Comparison of ENCODE assay signal across 8 mouse cellular contexts in the genomic region with DNA sequence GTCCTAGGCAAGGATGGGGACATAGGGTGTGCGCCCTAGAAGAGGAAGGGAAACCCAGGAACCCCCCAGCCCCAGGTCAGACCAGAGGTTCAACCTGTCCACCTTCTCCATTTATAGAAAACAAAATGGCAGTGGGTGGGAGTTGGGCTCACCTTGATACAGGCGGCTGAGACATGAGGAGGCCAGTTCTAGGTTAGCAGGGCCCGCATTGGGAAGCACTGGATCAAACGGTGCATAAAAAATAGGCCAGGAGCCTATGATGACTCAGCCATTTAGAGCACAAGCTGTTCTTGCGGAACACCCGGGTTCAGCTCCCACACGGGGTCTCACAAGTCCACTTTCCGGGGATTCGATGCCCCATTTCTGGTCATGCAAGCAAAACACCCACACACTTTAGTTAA. TPM values are rescaled to one million over a fixed set of nuclear protein-coding genes. Genes with fewer than 3 reads are reported as not detected.
DNase-seq lines count a peak whose midpoint lies in the region; ATAC-seq lines count a peak whose summit lies in the region.

No protein-coding gene starts in this region.

- H3K27ac ChIP-seq in kidney, embryonic 15.5 days, result peak overlapping the region; percentile 80

- H3K4me3 ChIP-seq in megakaryocyte, embryonic 14.5 days (replicated peaks), result peak overlapping the region; percentile 4
- peak overlapping the region; percentile 71 for H3K4me3 ChIP-seq in kidney, embryonic 15.5 days (replicated peaks)

- peaks cover 64% of the 10 kb centered on the region for H3K36me3 ChIP-seq in megakaryocyte, embryonic 14.5 days (replicated peaks; ENCODE audit: low read length)
- peaks cover 39% of the 10 kb centered on the region for H3K36me3 ChIP-seq in kidney, embryonic 15.5 days

- H3K9ac ChIP-seq in kidney, embryonic 15.5 days, result no peak overlapping the region

- DNase-seq in embryo, embryonic 11 days, result peak; percentile 23
- DNase-seq in embryo, embryonic 10.5 days (ENCODE audit: low spot score), result no peak
- DNase-seq in retina, postnatal 1 day, result peak; percentile 49
- no peak for DNase-seq in frontal cortex, postnatal 14 days (ENCODE audit: low spot score in 2 of 2)
- no peak for DNase-seq in thymus, postnatal 10 days (ENCODE audit: low spot score in 2 of 2)

- WGBS in kidney, embryonic 15.5 days, result 66% methylated on average over 9 of the region's 9 CpGs

- H3K9me3 ChIP-seq in megakaryocyte, embryonic 14.5 days, result no peaks in the 10 kb centered on the region
- no peaks in the 10 kb centered on the region for H3K9me3 ChIP-seq in kidney, embryonic 15.5 days (replicated peaks)

- peak overlapping the region; percentile 92 for H3K4me2 ChIP-seq in kidney, embryonic 15.5 days

- peaks cover 53% of the 10 kb centered on the region for H3K4me1 ChIP-seq in megakaryocyte, embryonic 14.5 days
- H3K4me1 ChIP-seq in kidney, embryonic 15.5 days, result peaks cover 32% of the 10 kb centered on the region

- no peaks in the 10 kb centered on the region for H3K27me3 ChIP-seq in megakaryocyte, embryonic 14.5 days (replicated peaks)
- H3K27me3 ChIP-seq in kidney, embryonic 15.5 days, result no peaks in the 10 kb centered on the region

- no peak for ATAC-seq in megakaryocyte, adult 5-6 weeks (ENCODE audit: poor library complexity, severe bottlenecking)
- ATAC-seq in kidney, embryonic 15.5 days (replicated peaks; ENCODE audit: low FRiP score), result no peak

RNA-seq across cellular contexts. Expression of a gene that starts 0.9 kb away (rescaled TPM):
- 3.3 and 6.3 TPM in 2 replicates for polyA plus RNA-seq in megakaryocyte, embryonic 14.5 days (2012; ENCODE audit: insufficient read depth, low replicate concordance)
- total RNA-seq in megakaryocyte, adult 5-6 weeks (2015), result 14.4 TPM in 2 replicates
- total RNA-seq in megakaryocyte, adult 5-6 weeks (2017), result 13.5 and 16.1 TPM in 2 replicates
- polyA plus RNA-seq in kidney, embryonic 15.5 days (2015; fragmentation: Nextera tagmentation; extraction: Ambion mirVana), result 46.7 and 57.1 TPM in 2 replicates

RNA-seq across cellular contexts. Expression of a gene that starts 8.3 kb away (rescaled TPM):
- polyA plus RNA-seq in megakaryocyte, embryonic 14.5 days (2012; ENCODE audit: insufficient read depth, low replicate concordance), result 62.3 and 94.3 TPM in 2 replicates
- 62.0 and 66.6 TPM in 2 replicates for total RNA-seq in megakaryocyte, adult 5-6 weeks (2015)
- 108 and 110 TPM in 2 replicates for total RNA-seq in megakaryocyte, adult 5-6 weeks (2017)
- 117 and 118 TPM in 2 replicates for polyA plus RNA-seq in kidney, embryonic 15.5 days (2015; fragmentation: Nextera tagmentation; extraction: Ambion mirVana)

RNA-seq across cellular contexts. Expression of a gene that starts 9.3 kb away (rescaled TPM):
- polyA plus RNA-seq in megakaryocyte, embryonic 14.5 days (2012; ENCODE audit: insufficient read depth, low replicate concordance), result 0.06 TPM in 1 of 2 replicates, not detected in the other
- total RNA-seq in megakaryocyte, adult 5-6 weeks (2015), result not detected in 2 replicates
- total RNA-seq in megakaryocyte, adult 5-6 weeks (2017), result not detected in 2 replicates
- 19.1 and 22.3 TPM in 2 replicates for polyA plus RNA-seq in kidney, embryonic 15.5 days (2015; fragmentation: Nextera tagmentation; extraction: Ambion mirVana)

RNA-seq across cellular contexts. Expression of a gene that starts 23.2 kb away (rescaled TPM):
- polyA plus RNA-seq in megakaryocyte, embryonic 14.5 days (2012; ENCODE audit: insufficient read depth, low replicate concordance), result 20.8 and 45.4 TPM in 2 replicates
- total RNA-seq in megakaryocyte, adult 5-6 weeks (2015), result 8.2 and 13.8 TPM in 2 replicates
- total RNA-seq in megakaryocyte, adult 5-6 weeks (2017), result 6.9 and 9.1 TPM in 2 replicates
- 96.1 and 99.9 TPM in 2 replicates for polyA plus RNA-seq in kidney, embryonic 15.5 days (2015; fragmentation: Nextera tagmentation; extraction: Ambion mirVana)

RNA-seq across cellular contexts. Expression of a gene that starts 33.9 kb away (rescaled TPM):
- 79.6 and 103 TPM in 2 replicates for polyA plus RNA-seq in megakaryocyte, embryonic 14.5 days (2012; ENCODE audit: insufficient read depth, low replicate concordance)
- 8.7 and 8.9 TPM in 2 replicates for total RNA-seq in megakaryocyte, adult 5-6 weeks (2015)
- total RNA-seq in megakaryocyte, adult 5-6 weeks (2017), result 16.2 and 18.5 TPM in 2 replicates
- 6.6 and 7.1 TPM in 2 replicates for polyA plus RNA-seq in kidney, embryonic 15.5 days (2015; fragmentation: Nextera tagmentation; extraction: Ambion mirVana)

Comparison
In these comparisons a context has a peak if more than half of its experiments do, and no peak if none do; other contexts are left out.
1. DNase-seq: peak in embryo, embryonic 11 days (single experiment) and retina, postnatal 1 day (single experiment); none in embryo, embryonic 10.5 days (single experiment), frontal cortex, postnatal 14 days (0 of 2) and thymus, postnatal 10 days (0 of 2).
2. RNA of a gene that starts 9.3 kb away (polyA plus RNA-seq): 19.1 to 22.3 TPM in kidney, embryonic 15.5 days; 0.06 TPM in megakaryocyte, embryonic 14.5 days; every median in the first group is over 10 times any median in the second.